Mouse (Mus musculus) gastrocnemius, adult 2 months (tissue): ENCODE results near the gene Epn3. TPM values are rescaled to one million over a fixed set of nuclear protein-coding genes. Genes with fewer than 3 reads are reported as not detected.
A peak's percentile ranks its signal among the peaks of the same experiment; 100 is the strongest.

Source experiments
- DNase-seq: peaks from one replicate; pipeline ENCODE4 v3.0.0; 2022
- H3K27ac ChIP-seq: fragments of 200-600 bp; 2 replicates; pipeline ENCODE4 v1.8.1; 2022; ENCODE audit warnings: mild to moderate bottlenecking
- H3K4me3 ChIP-seq: fragments of 200-600 bp; 2 replicates; pipeline ENCODE4 v1.8.1; 2022; ENCODE audit warnings: mild to moderate bottlenecking, moderate library complexity
- CTCF ChIP-seq: fragments of 200-600 bp; IDR thresholded peaks from 2 replicates; pipeline ENCODE4 v1.8.1; 2022; ENCODE audit warnings: antibody characterized with exemption, mild to moderate bottlenecking, moderate library complexity
- intact Hi-C: fragments of 180-260 bp; cut with DNase I; formaldehyde crosslinking; loops from one replicate; pipeline ENCODE4 v1.15.1; 2025
- total RNA-seq, 2 experiments: library from RNA; stranded (reverse); gene quantifications; 2 replicates each; pipeline ENCODE4 v1.2.3; 2021

Gene Epn3
- total RNA-seq, 2 experiments from 2014 or later = 0.05 TPM; not detected in 1

- intact Hi-C loops = loop anchor here (5.0 kb wide), 5 partner anchors 67 to 362 kb away; no protein-coding TSS in a partner anchor
- Histone ChIP-seq H3K4me3 (no peak overlapping the region), H3K27ac (no peak overlapping the region)
- no peak for TF ChIP-seq CTCF
- DNase-seq = no peak
Observed at GRCm38 (mm10) chr11:94488767-94489533, 10.8 kb downstream of the Epn3 start.

GRCm38 (mm10) chr11:94486001-94486400, 13.8 kb downstream of the Epn3 start, which contains the start of gene Spata20:
TSS of gene Spata20 (minus strand) at chr11:94486179.
- intact Hi-C loops = loop anchor here (5.0 kb wide), 5 partner anchors 64 to 359 kb away; no protein-coding TSS in a partner anchor
- TF ChIP-seq CTCF = peak; percentile 100
- H3K27ac ChIP-seq = no peak within 1 kb of the TSS
- peak within 1 kb of the TSS; percentile 49 for H3K4me3 ChIP-seq
- peak; percentile 87 for DNase-seq

- TF ChIP-seq CTCF = no peak
- intact Hi-C loops = loop anchor here (5.0 kb wide), 5 partner anchors 63 to 358 kb away; no protein-coding TSS in a partner anchor
- DNase-seq = no peak
- Histone ChIP-seq H3K4me3 (no peak overlapping the region), H3K27ac (no peak overlapping the region)
Observed at GRCm38 (mm10) chr11:94485223-94485622, 14.6 kb downstream of the Epn3 start.

- TF ChIP-seq CTCF = no peak
- DNase-seq = no peak
- Histone ChIP-seq H3K27ac (no peak overlapping the region), H3K4me3 (no peak overlapping the region)
- intact Hi-C loops = loop anchor here (5.0 kb wide), 5 partner anchors 62 to 357 kb away; no protein-coding TSS in a partner anchor
Observed at GRCm38 (mm10) chr11:94484636-94485035, 15.1 kb downstream of the Epn3 start.

- intact Hi-C loops = no loop called here
- H3K4me3 ChIP-seq = no peak overlapping the region
- no peak overlapping the region for H3K27ac ChIP-seq
- DNase-seq = no peak
- no peak for TF ChIP-seq CTCF
Observed at GRCm38 (mm10) chr11:94483921-94484320, 15.9 kb downstream of the Epn3 start.

- DNase-seq = no peak
- H3K27ac ChIP-seq = no peak overlapping the region
- no peak overlapping the region for H3K4me3 ChIP-seq
- intact Hi-C loops = no loop called here
- no peak for TF ChIP-seq CTCF
Observed at GRCm38 (mm10) chr11:94483436-94483835, 16.3 kb downstream of the Epn3 start.

- TF ChIP-seq CTCF = no peak
- H3K27ac ChIP-seq = no peak overlapping the region
- no peak for DNase-seq
- H3K4me3 ChIP-seq = no peak overlapping the region
- intact Hi-C loops = no loop called here
Observed at GRCm38 (mm10) chr11:94482738-94483137, 17.0 kb downstream of the Epn3 start.

GRCm38 (mm10) chr11:94481963-94482362, 17.8 kb downstream of the Epn3 start:
- no peak for TF ChIP-seq CTCF
- H3K27ac ChIP-seq = no peak overlapping the region
- intact Hi-C loops = no loop called here
- H3K4me3 ChIP-seq = no peak overlapping the region
- no peak for DNase-seq

GRCm38 (mm10) chr11:94480382-94480781, 19.4 kb downstream of the Epn3 start:
- no peak overlapping the region for H3K4me3 ChIP-seq
- no peak overlapping the region for H3K27ac ChIP-seq
- no peak for TF ChIP-seq CTCF
- intact Hi-C loops = no loop called here
- no peak for DNase-seq

GRCm38 (mm10) chr11:94477651-94478050, 22.1 kb downstream of the Epn3 start:
- intact Hi-C loops = no loop called here
- DNase-seq = peak; percentile 55
- no peak for TF ChIP-seq CTCF

GRCm38 (mm10) chr11:94475722-94476121, 24.1 kb downstream of the Epn3 start:
- Histone ChIP-seq H3K27ac (no peak overlapping the region), H3K4me3 (no peak overlapping the region)
- intact Hi-C loops = no loop called here
- DNase-seq = no peak
- no peak for TF ChIP-seq CTCF

More at GRCm38 (mm10) chr11:94477651-94478050, 22.1 kb downstream of the Epn3 start:
- Histone ChIP-seq H3K4me3 (no peak overlapping the region), H3K27ac (no peak overlapping the region)

GRCm38 (mm10) chr11:94474544-94474910, 25.2 kb downstream of the Epn3 start:
- Histone ChIP-seq H3K27ac (peak overlapping the region; percentile 35; the same call in 1 of the 2 replicates), H3K4me3 (peak overlapping the region; percentile 80)
- intact Hi-C loops = no loop called here
- DNase-seq = no peak
- no peak for TF ChIP-seq CTCF

- DNase-seq = peak; percentile 93
- Histone ChIP-seq H3K27ac (peak within 1 kb of the TSS; percentile 73), H3K4me3 (peak within 1 kb of the TSS; percentile 80)
- intact Hi-C loops = no loop called here
- TF ChIP-seq CTCF = no peak
Observed at GRCm38 (mm10) chr11:94473707-94474543, 25.8 kb downstream of the Epn3 start, which contains the start of gene Cacna1g. TSS of gene Cacna1g (minus strand) at chr11:94474198.
